Mouse (Mus musculus) limb, embryonic 14.5 days (tissue): ENCODE results near the gene BC029722. TPM values are rescaled to one million over a fixed set of nuclear protein-coding genes. Genes with fewer than 3 reads are reported as not detected.

Source experiments
- ATAC-seq: fragments of 200-750 bp; cut with Nextera tagmentation; 2 replicates; pipeline ENCODE4 v1.8.0; 2017; ENCODE audit warnings: low read depth, moderate number of reproducible peaks, moderate TSS enrichment; ENCODE audit not compliant: low FRiP score
- DNase-seq: peaks from one replicate; pipeline ENCODE4 v3.0.0-alpha.2; 2015; ENCODE audit warnings: low spot score
- H3K27ac ChIP-seq: fragments of 300-500 bp; sonication (generic); replicated peaks from 2 replicates; pipeline ENCODE4 v1.5.1; 2014; ENCODE audit warnings: low read depth, mild to moderate bottlenecking, low read length, moderate library complexity, mixed read lengths
- H3K27me3 ChIP-seq: fragments of 300-500 bp; sonication (generic); 2 replicates; pipeline ENCODE4 v1.6.1; 2014; ENCODE audit warnings: low read length, mixed read lengths; ENCODE audit not compliant: control insufficient read depth, insufficient read depth
- H3K36me3 ChIP-seq: fragments of 300-500 bp; sonication (generic); 2 replicates; pipeline ENCODE4 v1.6.1; 2014; ENCODE audit warnings: mild to moderate bottlenecking, low read length, moderate library complexity, mixed read lengths; ENCODE audit not compliant: control insufficient read depth, insufficient read depth
- H3K4me1 ChIP-seq: fragments of 300-500 bp; sonication (generic); 2 replicates; pipeline ENCODE4 v1.6.1; 2014; ENCODE audit warnings: antibody characterized with exemption, low read length, mixed read lengths; ENCODE audit not compliant: control insufficient read depth, insufficient read depth
- H3K4me2 ChIP-seq: fragments of 300-500 bp; sonication (generic); replicated peaks from 2 replicates; pipeline ENCODE4 v1.6.1; 2014; ENCODE audit warnings: low read depth, mild to moderate bottlenecking, low read length, moderate library complexity; ENCODE audit not compliant: severe bottlenecking
- H3K4me3 ChIP-seq: fragments of 300-500 bp; sonication (generic); replicated peaks from 2 replicates; pipeline ENCODE4 v1.5.1; 2014; ENCODE audit warnings: low read length
- H3K9ac ChIP-seq: fragments of 300-500 bp; sonication (generic); 2 replicates; pipeline ENCODE4 v1.6.1; 2014; ENCODE audit warnings: mild to moderate bottlenecking, low read depth, low read length, moderate library complexity; ENCODE audit not compliant: severe bottlenecking
- H3K9me3 ChIP-seq: fragments of 300-500 bp; sonication (generic); 2 replicates; pipeline ENCODE4 v1.6.1; 2016; ENCODE audit warnings: low read length; ENCODE audit not compliant: control insufficient read depth
- POLR2A ChIP-seq: fragments of 200-500 bp; IDR thresholded peaks from 2 replicates; pipeline ENCODE4 v1.8.0; 2012; ENCODE audit warnings: inconsistent platforms, mild to moderate bottlenecking, moderate library complexity, borderline replicate concordance; ENCODE audit not compliant: insufficient read depth, insufficient read length; ENCODE audit errors: extremely low read depth
- WGBS: fragments of 180-500 bp; shearing (Covaris S2); extraction: QIAGEN DNeasy Blood & Tissue Kit; methylation state at CpG from one replicate; pipeline ENCODE4 v1.1.7; 2014; 5-methylcytosine and 5-hydroxymethylcytosine counted together
- polyA plus RNA-seq, 2 experiments: library from polyadenylated mRNA; depleted of rRNA in 1 of 2; stranded (reverse) in 1 of 2; unstranded in 1 of 2; fragments of >200 nt; fragmentation: Nextera tagmentation in 1 of 2; extraction: Ambion mirVana in 1 of 2; gene quantifications; 2 replicates each; pipeline versions ENCODE4 v1.2.1 to v1.2.3; 2012 to 2014

BC029722 gene
- polyA plus RNA-seq, 2 experiments: 14.1 to 20.6 TPM

- Histone ChIP-seq H3K27ac (no peak overlapping the region), H3K9me3 (no peaks in the 10 kb centered on the region), H3K27me3 (no peaks in the 10 kb centered on the region), H3K9ac (no peak overlapping the region), H3K4me2 (no peak overlapping the region), H3K36me3 (peaks cover 49% of the 10 kb centered on the region), H3K4me3 (no peak overlapping the region), H3K4me1 (peaks cover 6% of the 10 kb centered on the region; the same call in 1 of the 2 replicates)
- no peak for TF ChIP-seq POLR2A
- ATAC-seq: no peak
- no peak for DNase-seq
- 62% methylated on average over 5 of the region's 5 CpGs for WGBS
Observed at GRCm38 (mm10) chr2:155852536-155852935, 33.3 kb upstream of the BC029722 start.

- no peak overlapping the region for H3K4me2 ChIP-seq
- no peak overlapping the region for H3K4me3 ChIP-seq
- H3K27ac ChIP-seq: no peak overlapping the region
- TF ChIP-seq POLR2A: no peak
- no peaks in the 10 kb centered on the region for H3K27me3 ChIP-seq
- no peak overlapping the region for H3K9ac ChIP-seq
- no peaks in the 10 kb centered on the region for H3K9me3 ChIP-seq
- DNase-seq (no peak), ATAC-seq (no peak)
- 76% methylated on average over 7 of the region's 7 CpGs for WGBS
- H3K4me1 ChIP-seq: peaks cover 11% of the 10 kb centered on the region; the same call in 1 of the 2 replicates
- peaks cover 51% of the 10 kb centered on the region for H3K36me3 ChIP-seq
Observed at GRCm38 (mm10) chr2:155850120-155850519, 30.9 kb upstream of the BC029722 start.

GRCm38 (mm10) chr2:155849464-155849863 lies 30.2 kb upstream of the BC029722 start:
- no peaks in the 10 kb centered on the region for H3K9me3 ChIP-seq
- peaks cover 51% of the 10 kb centered on the region for H3K36me3 ChIP-seq
- ATAC-seq (no peak), DNase-seq (no peak)
- H3K4me2 ChIP-seq: no peak overlapping the region
- no peak overlapping the region for H3K27ac ChIP-seq
- H3K9ac ChIP-seq: no peak overlapping the region
- no peaks in the 10 kb centered on the region for H3K27me3 ChIP-seq
- H3K4me1 ChIP-seq: peaks cover 11% of the 10 kb centered on the region; the same call in 1 of the 2 replicates
- no peak for TF ChIP-seq POLR2A
- WGBS: 54% methylated on average over 7 of the region's 7 CpGs
- no peak overlapping the region for H3K4me3 ChIP-seq

- Histone ChIP-seq H3K27me3 (no peaks in the 10 kb centered on the region), H3K27ac (peak overlapping the region; percentile 43; the same call in 1 of the 2 replicates), H3K9ac (no peak overlapping the region), H3K4me2 (no peak overlapping the region), H3K4me3 (no peak overlapping the region), H3K4me1 (peaks cover 11% of the 10 kb centered on the region; the same call in 1 of the 2 replicates), H3K9me3 (no peaks in the 10 kb centered on the region), H3K36me3 (peaks cover 48% of the 10 kb centered on the region)
- WGBS: 26% methylated on average over 6 of the region's 6 CpGs
- TF ChIP-seq POLR2A: no peak
- ATAC-seq (no peak), DNase-seq (peak; percentile 81)
Observed at GRCm38 (mm10) chr2:155848291-155848690, 29.1 kb upstream of the BC029722 start.

- 50% methylated on average over 8 of the region's 8 CpGs for WGBS
- H3K36me3 ChIP-seq: peaks cover 48% of the 10 kb centered on the region
- ATAC-seq: peak; percentile 41
Observed at GRCm38 (mm10) chr2:155846930-155847329, 27.7 kb upstream of the BC029722 start.

More at GRCm38 (mm10) chr2:155846930-155847329, 27.7 kb upstream of the BC029722 start:
- no peak overlapping the region for H3K4me3 ChIP-seq
- H3K27ac ChIP-seq: 0 out of 2 replicates have a peak overlapping the region, but pooled peaks have one; percentile 38
- no peak for TF ChIP-seq POLR2A
- H3K4me2 ChIP-seq: no peak overlapping the region
- peak; percentile 26 for DNase-seq
- H3K4me1 ChIP-seq: peaks cover 11% of the 10 kb centered on the region; the same call in 1 of the 2 replicates
- H3K9me3 ChIP-seq: no peaks in the 10 kb centered on the region
- H3K9ac ChIP-seq: no peak overlapping the region
- H3K27me3 ChIP-seq: no peaks in the 10 kb centered on the region
